Mouse (Mus musculus) ovary, postnatal 36 days (tissue): ENCODE measurements around the gene Tmem8b.

Source experiments
- DNase-seq: peaks from one replicate; pipeline ENCODE4 v3.0.0; 2022; ENCODE audit warnings: low spot score, mixed read lengths

The Tmem8b gene

GRCm38 (mm10) chr4:43656339-43657109, 12.2 kb upstream of the Tmem8b start, which contains the start of gene Hint2:
Gene Hint2 (minus strand): TSS chr4:43656466.
- DNase-seq, result peak; percentile 92

GRCm38 (mm10) chr4:43657146-43657545, 11.6 kb upstream of the Tmem8b start:
- no peak for DNase-seq

DNA sequence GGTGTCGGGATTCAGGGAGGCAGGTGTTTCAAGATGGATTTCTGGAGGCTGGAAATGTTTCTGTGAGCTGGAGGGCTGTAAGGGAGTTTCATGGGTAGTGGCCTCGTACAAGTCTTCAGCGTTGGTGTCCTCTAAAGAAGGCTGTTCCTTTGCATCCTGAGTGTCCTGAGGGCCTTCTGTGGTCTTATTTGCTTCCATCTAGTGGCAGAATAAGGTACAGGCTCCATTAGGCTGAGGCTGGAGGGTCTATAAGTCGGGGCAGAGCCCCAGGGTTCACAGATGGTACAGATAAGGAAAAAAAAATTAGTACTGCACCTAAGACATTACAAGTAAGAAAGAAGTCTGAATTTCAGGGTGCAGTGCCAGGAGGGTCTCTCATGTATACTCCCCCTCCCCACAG, 2.4 kb upstream of the Tmem8b start:
- no peak for DNase-seq

GRCm38 (mm10) chr4:43669428-43669794, 640 bp downstream of the Tmem8b start:
- DNase-seq, result no peak

- peak; percentile 86 for DNase-seq
Observed at GRCm38 (mm10) chr4:43672070-43672469, 3.3 kb downstream of the Tmem8b start.

DNA sequence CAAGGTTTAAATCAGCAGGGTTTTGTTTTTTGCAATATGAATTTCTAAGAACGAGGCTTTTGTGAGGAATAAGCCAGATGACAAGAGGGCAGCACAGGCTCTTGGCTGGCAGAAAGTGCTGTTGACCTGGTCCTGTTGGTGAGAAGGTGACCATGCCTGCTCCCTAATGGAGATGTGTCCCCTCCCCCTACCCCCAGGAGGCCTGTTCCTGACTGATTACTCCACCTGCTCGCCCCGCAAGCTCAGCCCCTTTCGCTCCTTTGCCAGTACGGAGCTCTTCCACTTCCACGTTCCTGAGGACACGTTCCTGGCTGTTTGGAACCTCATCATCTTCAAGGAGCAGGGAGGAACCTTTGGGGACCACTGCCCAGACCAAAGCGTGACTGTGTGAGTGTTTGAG, 4.9 kb downstream of the Tmem8b start:
- DNase-seq, result no peak

DNA sequence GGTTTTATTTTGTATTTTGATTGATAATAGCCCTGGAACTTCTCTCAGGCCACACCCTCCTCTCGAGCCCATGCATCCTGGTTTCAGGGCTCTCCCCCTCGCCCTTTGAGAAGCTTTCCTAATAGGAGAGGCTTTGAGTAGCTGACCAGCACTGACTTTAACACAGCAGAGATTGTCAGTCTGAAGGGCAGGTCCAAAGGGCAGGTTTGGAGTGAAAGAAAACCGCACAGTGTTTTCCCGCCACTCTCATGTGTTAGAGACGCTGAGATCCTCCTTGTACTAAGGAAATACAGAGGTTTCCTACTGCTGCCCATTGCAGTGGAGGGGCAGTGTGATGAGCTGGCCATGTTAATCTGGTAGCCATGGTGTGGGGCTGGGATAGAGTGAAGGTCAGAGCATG, 6.2 kb downstream of the Tmem8b start:
- DNase-seq, result no peak

- DNase-seq, result no peak
Observed at GRCm38 (mm10) chr4:43675608-43676007, 6.8 kb downstream of the Tmem8b start.

- DNase-seq, result no peak
Observed at GRCm38 (mm10) chr4:43678541-43678940, 9.8 kb downstream of the Tmem8b start.

DNA sequence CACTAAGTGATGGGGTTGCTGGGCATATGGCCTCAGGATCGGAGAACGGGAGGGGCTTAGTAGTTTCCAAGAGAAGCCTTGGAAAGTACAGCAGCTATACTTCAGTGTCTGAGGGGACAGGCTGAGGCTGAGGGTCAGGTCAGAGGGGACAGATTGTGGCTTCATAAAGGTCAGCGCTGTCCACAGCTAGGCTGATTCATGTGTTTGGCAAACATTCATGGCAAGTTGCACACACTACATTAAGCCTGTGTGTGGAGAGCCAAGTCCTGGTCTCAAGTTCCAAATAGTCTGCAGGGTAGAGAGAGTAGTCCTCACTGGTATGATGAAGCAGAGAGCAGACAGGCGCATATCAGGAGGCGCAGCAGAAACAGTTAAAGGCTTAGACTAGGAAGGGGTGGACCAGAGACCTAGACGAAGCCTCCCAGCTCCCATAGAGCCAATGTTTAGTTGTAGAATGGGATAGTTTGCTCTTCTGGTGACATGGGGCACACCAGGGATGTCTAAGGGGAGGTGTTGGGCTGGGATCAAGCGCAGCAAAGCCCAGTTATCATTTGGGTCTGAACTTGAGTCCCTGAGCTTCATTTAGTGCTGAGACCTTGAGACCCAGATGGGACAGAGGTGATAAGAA, 10.8 kb downstream of the Tmem8b start:
- DNase-seq, result no peak

DNA sequence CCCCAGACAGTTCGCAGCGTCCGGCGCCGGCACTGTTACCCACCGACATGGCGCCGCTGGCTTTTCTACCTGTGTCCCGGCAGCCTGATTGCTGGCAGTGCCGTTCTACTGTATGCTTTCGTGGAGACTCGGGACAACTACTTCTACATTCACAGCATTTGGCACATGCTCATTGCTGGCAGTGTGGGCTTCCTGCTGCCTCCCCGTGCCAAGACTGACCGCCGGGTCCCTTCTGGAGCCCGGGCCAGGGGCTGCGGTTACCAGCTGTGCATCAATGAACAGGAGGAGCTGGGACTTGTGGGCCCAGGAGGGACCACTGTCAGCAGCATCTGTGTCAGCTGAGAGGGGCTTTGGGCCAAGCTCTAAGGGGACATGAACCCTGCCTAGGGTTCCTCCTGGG, 21.2 kb downstream of the Tmem8b start:
- DNase-seq, result no peak

DNA sequence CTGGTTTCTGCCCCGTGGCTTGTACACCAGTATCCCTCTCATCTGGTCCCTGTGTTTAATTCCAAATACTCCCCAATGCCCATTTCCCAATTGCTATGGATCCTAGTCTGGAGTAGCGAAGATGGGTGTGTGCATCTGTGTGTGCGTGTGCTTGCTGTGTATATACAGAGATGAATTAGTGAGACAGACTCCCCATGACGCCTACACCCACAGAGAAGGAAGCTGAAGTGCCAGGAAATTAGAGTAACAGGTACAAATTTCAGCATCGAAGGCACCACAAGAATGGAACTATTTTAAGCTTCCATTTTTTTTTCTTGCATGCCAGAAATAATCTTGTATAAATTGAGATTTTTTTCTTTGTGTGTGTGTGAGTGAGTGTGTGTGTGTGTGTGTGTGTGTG, 22.3 kb downstream of the Tmem8b start:
- no peak for DNase-seq

- no peak for DNase-seq
Observed at GRCm38 (mm10) chr4:43693806-43694241, 25.1 kb downstream of the Tmem8b start.

DNA sequence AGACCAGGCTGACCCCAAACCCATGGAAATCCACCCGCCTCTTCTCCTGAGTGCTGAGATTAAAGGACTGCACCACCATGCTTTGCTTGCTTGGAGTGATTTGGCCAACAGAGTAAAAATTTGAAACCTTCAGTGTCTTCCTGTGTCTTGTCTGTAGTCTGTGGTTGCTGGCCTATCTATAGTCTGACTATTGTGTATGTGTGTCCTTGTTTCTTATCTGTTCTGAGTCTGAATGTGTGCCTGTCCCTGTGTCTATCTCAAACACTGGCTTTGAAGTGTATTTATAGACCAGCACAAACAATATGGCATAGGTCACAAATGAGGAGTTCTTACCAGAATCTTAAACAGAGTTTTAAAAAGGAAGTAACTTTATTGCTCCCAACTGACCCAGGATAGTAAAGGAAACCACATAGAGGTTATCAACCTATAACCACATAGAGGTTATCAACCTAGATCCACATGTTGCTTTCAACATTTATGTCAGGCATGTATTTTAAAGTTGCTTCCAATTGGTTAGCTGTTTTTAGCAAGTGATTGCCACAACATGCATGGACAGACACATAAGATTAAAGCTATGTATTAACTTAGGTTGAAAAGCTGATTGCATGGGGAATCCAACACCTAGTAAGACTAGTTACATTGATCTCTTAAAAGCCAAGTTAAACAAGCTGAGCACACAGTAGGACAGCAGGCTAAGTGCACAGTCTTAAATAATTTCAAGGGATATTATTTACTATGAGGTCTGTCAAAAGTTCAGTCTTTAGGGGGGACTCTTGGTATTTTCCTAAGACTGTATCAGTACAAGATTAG, 25.9 kb downstream of the Tmem8b start:
- no peak for DNase-seq

GRCm38 (mm10) chr4:43695249-43695671, 26.5 kb downstream of the Tmem8b start:
- DNase-seq, result peak; percentile 52

DNA sequence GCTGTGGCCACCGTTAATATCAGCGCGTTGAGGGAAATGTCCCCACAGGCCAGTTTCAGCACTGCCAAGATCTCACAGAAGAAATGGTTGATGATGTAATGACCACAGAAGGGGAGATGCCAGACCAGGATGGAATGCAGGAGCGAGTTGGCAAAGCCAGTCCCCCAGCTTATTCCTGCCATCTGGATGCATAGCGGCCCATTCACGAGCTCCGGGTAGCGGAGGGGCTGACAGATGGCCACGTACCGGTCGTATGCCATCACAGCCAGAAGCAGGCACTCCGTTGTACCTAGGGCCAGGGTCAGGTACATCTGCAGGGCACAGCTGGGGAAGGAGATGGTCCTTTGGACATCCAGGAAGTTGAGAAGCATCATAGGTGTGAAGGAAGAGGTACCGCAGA, 27.8 kb downstream of the Tmem8b start:
- no peak for DNase-seq

- DNase-seq, result no peak
Observed at GRCm38 (mm10) chr4:43700707-43701106, 31.9 kb downstream of the Tmem8b start, which contains the start of gene Olfr70. Gene Olfr70 (minus strand): TSS chr4:43700807.

- DNase-seq, result no peak
Observed at GRCm38 (mm10) chr4:43703439-43703838, 34.7 kb downstream of the Tmem8b start.

- no peak for DNase-seq
Observed at GRCm38 (mm10) chr4:43703851-43704250, 35.1 kb downstream of the Tmem8b start.

- DNase-seq, result no peak
Observed at GRCm38 (mm10) chr4:43705991-43706390, 37.2 kb downstream of the Tmem8b start.

DNA sequence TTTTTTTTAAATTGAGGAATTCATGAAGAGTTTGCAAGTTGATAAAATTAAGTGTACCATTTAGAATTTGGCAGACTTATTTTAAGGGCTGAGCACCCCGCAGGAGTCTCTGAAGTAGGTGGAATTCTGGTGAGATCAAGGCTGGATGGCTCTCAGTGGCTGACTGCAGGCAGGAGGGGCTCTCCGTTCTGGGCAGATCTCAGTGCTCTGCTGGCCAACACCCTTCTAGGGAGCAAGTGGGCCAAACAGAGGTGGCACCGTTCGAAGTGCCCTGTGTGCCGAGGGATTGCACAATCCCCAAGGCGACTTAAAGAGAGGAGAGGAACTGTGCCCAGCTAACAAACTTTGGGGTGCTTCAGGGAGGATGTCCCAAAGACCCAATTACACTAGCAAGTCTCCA, 41.1 kb downstream of the Tmem8b start, which contains the start of gene Olfr71:
TSS of gene Olfr71 (minus strand) at position 387 of the 400 bp plus-strand sequence.
- DNase-seq, result no peak

- peak; percentile 80 for DNase-seq
Observed at GRCm38 (mm10) chr4:43711821-43712220, 43.0 kb downstream of the Tmem8b start.
